Mouse (Mus musculus) hindbrain, embryonic 11.5 days (tissue): ENCODE results near the gene Prrx2. TPM values are rescaled to one million over a fixed set of nuclear protein-coding genes. Genes with fewer than 3 reads are reported as not detected.
A peak's percentile ranks its signal among the peaks of the same experiment; 100 is the strongest.
"Not testable (repeated sequence)": the region's sequence is repeated elsewhere in the genome, so short reads cannot be mapped to it uniquely, and the experiment has no call there.

ENCODE experiments used
- ATAC-seq: fragments of 200-750 bp; cut with Nextera tagmentation; 2 replicates; pipeline ENCODE4 v1.8.0; 2017; ENCODE audit warnings: mild to moderate bottlenecking, moderate TSS enrichment, moderate library complexity; ENCODE audit not compliant: low FRiP score
- DNase-seq: peaks from one replicate; pipeline ENCODE4 v3.0.0-alpha.2; 2015; ENCODE audit warnings: low spot score
- H3K27ac ChIP-seq: fragments of 300-500 bp; sonication (generic); 2 replicates; pipeline ENCODE4 v1.5.1; 2014; ENCODE audit warnings: mild to moderate bottlenecking, low read depth, low read length
- H3K27me3 ChIP-seq: fragments of 300-500 bp; sonication (generic); 2 replicates; pipeline ENCODE4 v1.6.1; 2014; ENCODE audit warnings: mild to moderate bottlenecking, low read length, moderate library complexity, mixed read lengths; ENCODE audit not compliant: control insufficient read depth, insufficient read depth
- H3K36me3 ChIP-seq: fragments of 300-500 bp; sonication (generic); 2 replicates; pipeline ENCODE4 v1.6.1; 2014; ENCODE audit warnings: mild to moderate bottlenecking, low read length, moderate library complexity, mixed read lengths; ENCODE audit not compliant: control insufficient read depth, insufficient read depth
- H3K4me1 ChIP-seq: fragments of 300-500 bp; sonication (generic); replicated peaks from 2 replicates; pipeline ENCODE4 v1.6.1; 2014; ENCODE audit warnings: low read length, mixed read lengths; ENCODE audit not compliant: control insufficient read depth, insufficient read depth
- H3K4me2 ChIP-seq: fragments of 300-500 bp; sonication (generic); replicated peaks from 2 replicates; pipeline ENCODE4 v1.6.1; 2014; ENCODE audit warnings: mild to moderate bottlenecking, low read depth, low read length
- H3K4me3 ChIP-seq: fragments of 300-500 bp; sonication (generic); 2 replicates; pipeline ENCODE4 v1.5.1; 2014; ENCODE audit warnings: low read depth, low read length
- H3K9ac ChIP-seq: fragments of 300-500 bp; sonication (generic); 2 replicates; pipeline ENCODE4 v1.6.1; 2014; ENCODE audit warnings: low read depth, low read length
- H3K9me3 ChIP-seq: fragments of 300-500 bp; sonication (generic); 2 replicates; pipeline ENCODE4 v1.6.1; 2016; ENCODE audit warnings: low read length; ENCODE audit not compliant: control insufficient read depth
- WGBS: fragments of 180-500 bp; shearing (Covaris S2); extraction: QIAGEN DNeasy Blood & Tissue Kit; methylation state at CpG from one replicate; pipeline ENCODE4 v1.1.7; 2014; 5-methylcytosine and 5-hydroxymethylcytosine counted together
- polyA plus RNA-seq: library from polyadenylated mRNA; unstranded; fragments of >200 nt; fragmentation: Nextera tagmentation; extraction: Ambion mirVana; gene quantifications from 2 replicates; pipeline ENCODE4 v1.2.1, GENCODE M21; 2014

Prrx2 gene
- polyA plus RNA-seq, 1 experiment from 2014 or later, result 39.7 TPM

GRCm38 (mm10) chr2:30927151-30927781, 92.5 kb downstream of the Prrx2 start:
- H3K4me1 ChIP-seq, result no peaks in the 10 kb centered on the region
- no peak for ATAC-seq
- H3K9me3 ChIP-seq, result no peaks in the 10 kb centered on the region
- H3K4me3 ChIP-seq, result no peak overlapping the region
- no peak overlapping the region for H3K27ac ChIP-seq
- no peak overlapping the region for H3K9ac ChIP-seq
- DNase-seq, result no peak
- H3K4me2 ChIP-seq, result no peak overlapping the region
- H3K36me3 ChIP-seq, result no peaks in the 10 kb centered on the region
- WGBS, result 61% methylated on average over 9 of the region's 9 CpGs
- no peaks in the 10 kb centered on the region for H3K27me3 ChIP-seq

- ATAC-seq (no peak), DNase-seq (peak; percentile 88)
- no peak overlapping the region for H3K4me3 ChIP-seq
- no peak overlapping the region for H3K27ac ChIP-seq
- no peak overlapping the region for H3K4me2 ChIP-seq
- H3K4me1 ChIP-seq, result no peaks in the 10 kb centered on the region
- H3K36me3 ChIP-seq, result no peaks in the 10 kb centered on the region
- no peaks in the 10 kb centered on the region for H3K27me3 ChIP-seq
- no peak overlapping the region for H3K9ac ChIP-seq
- no peaks in the 10 kb centered on the region for H3K9me3 ChIP-seq
- 20% methylated on average over 14 of the region's 14 CpGs for WGBS
Measured at GRCm38 (mm10) chr2:30927844-30928628, 93.3 kb downstream of the Prrx2 start.

GRCm38 (mm10) chr2:30928893-30929482, 94.2 kb downstream of the Prrx2 start:
- no peaks in the 10 kb centered on the region for H3K9me3 ChIP-seq
- ATAC-seq (no peak), DNase-seq (no peak)
- no peak overlapping the region for H3K27ac ChIP-seq
- WGBS, result 34% methylated on average over 12 of the region's 12 CpGs
- H3K4me1 ChIP-seq, result no peaks in the 10 kb centered on the region
- no peak overlapping the region for H3K4me3 ChIP-seq
- peak overlapping the region; percentile 52 for H3K4me2 ChIP-seq
- H3K27me3 ChIP-seq, result no peaks in the 10 kb centered on the region
- H3K9ac ChIP-seq, result no peak overlapping the region
- no peaks in the 10 kb centered on the region for H3K36me3 ChIP-seq

- Histone ChIP-seq H3K27me3 (no peaks in the 10 kb centered on the region), H3K9me3 (no peaks in the 10 kb centered on the region), H3K9ac (peak within 1 kb of the TSS; percentile 45; the same call in 1 of the 2 replicates), H3K27ac (no peak within 1 kb of the TSS), H3K4me3 (peak within 1 kb of the TSS; percentile 14; the same call in 1 of the 2 replicates), H3K4me1 (no peaks in the 10 kb centered on the region), H3K36me3 (no peaks in the 10 kb centered on the region), H3K4me2 (peak within 1 kb of the TSS; percentile 52)
- peak; percentile 81 for DNase-seq
- 4% methylated on average over 22 of the region's 23 CpGs for WGBS
- ATAC-seq, result 0 out of 2 replicates have a peak, but pooled peaks have one; percentile 22
Measured at GRCm38 (mm10) chr2:30929483-30930045, 94.8 kb downstream of the Prrx2 start, which contains the start of gene Ptges. Ptges (minus strand) TSS chr2:30929863.

- not testable (repeated sequence) for H3K27me3 ChIP-seq, DNase-seq, H3K4me1 ChIP-seq, ATAC-seq, H3K9ac ChIP-seq, H3K4me2 ChIP-seq, H3K27ac ChIP-seq, H3K9me3 ChIP-seq, H3K36me3 ChIP-seq, H3K4me3 ChIP-seq
- WGBS, result 95% methylated on average over 2 of the region's 2 CpGs
Measured at GRCm38 (mm10) chr2:30930846-30931245, 96.1 kb downstream of the Prrx2 start.

Other genes with a start within 250 kb of the Prrx2 start
- 0.18 and 0.57 TPM in 2 replicates for gene Cstad, start 239.9 kb upstream of the Prrx2 start, polyA plus RNA-seq
- 2.7 and 4.0 TPM in 2 replicates for gene 1700001O22Rik, start 31.3 kb upstream of the Prrx2 start, polyA plus RNA-seq
- gene Ntmt1, start 27.1 kb upstream of the Prrx2 start, polyA plus RNA-seq, result 108 and 110 TPM in 2 replicates
- gene Asb6, start 4.6 kb upstream of the Prrx2 start, polyA plus RNA-seq, result 26.0 and 28.5 TPM in 2 replicates
- 5.5 and 5.6 TPM in 2 replicates for gene Ptges, start 94.9 kb downstream of the Prrx2 start, polyA plus RNA-seq
- 18.7 and 21.5 TPM in 2 replicates for gene Tor1b, start 118.0 kb downstream of the Prrx2 start, polyA plus RNA-seq
- gene Tor1a, start 133.0 kb downstream of the Prrx2 start, polyA plus RNA-seq, result 73.7 and 83.5 TPM in 2 replicates
- gene BC005624, start 147.2 kb downstream of the Prrx2 start, polyA plus RNA-seq, result 67.5 and 74.6 TPM in 2 replicates
- gene Usp20, start 147.3 kb downstream of the Prrx2 start, polyA plus RNA-seq, result 14.6 and 14.8 TPM in 2 replicates